Mouse (Mus musculus) embryo, embryonic 9.5 days (tissue): ENCODE data around the gene Adam33.
"Not testable (repeated sequence)": the region's sequence is repeated elsewhere in the genome, so short reads cannot be mapped to it uniquely, and the experiment has no call there.

ENCODE experiments used
- DNase-seq: peaks from one replicate; pipeline ENCODE4 v3.0.0-alpha.2; 2017; ENCODE audit errors: extremely low spot score

Gene Adam33

DNA sequence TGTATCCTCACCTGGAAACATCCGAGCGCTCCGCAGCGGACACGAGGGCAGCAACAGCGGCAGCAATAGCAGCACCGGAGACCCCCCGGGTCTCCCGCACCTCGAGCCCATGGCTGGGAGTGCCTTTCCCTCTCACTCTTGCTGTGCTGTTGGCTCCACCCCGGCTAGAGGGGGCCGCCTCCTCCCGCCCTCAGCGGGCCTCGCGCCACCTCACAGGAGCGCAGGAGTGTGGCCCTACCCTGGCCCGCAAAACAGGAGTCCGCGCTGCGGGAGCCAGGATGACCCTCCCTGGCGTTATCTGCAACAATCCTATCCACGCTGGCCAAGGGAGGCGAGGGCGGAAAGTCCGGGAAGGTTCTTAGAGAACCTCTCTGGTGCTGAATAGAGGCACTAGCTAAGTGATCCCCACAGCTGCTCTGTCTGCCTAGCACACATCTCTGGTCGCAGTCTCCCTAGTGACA is at the start of gene Adam33:
TSS of gene Adam33 (minus strand) at position 411 of the 461 bp plus-strand sequence.
- DNase-seq, result peak; percentile 9

DNA sequence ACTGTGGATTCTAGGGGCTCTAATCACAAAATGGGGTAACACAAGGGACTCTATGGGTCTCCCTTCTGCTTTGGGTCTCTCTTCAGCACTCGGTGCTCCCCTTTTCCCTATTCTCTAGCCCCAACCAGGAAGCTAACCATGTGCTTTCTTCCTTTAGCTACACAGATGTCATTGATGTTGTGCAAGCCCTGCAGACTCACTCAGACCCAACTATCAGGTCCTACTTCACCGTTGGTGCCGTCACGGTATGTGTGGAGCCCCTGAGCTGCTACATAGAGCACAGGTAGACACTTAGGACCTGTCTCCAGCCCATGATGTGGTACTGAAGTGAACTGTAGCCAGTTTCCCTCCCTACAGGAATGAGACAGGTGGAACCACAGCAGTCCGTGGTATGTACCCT is 42.4 kb upstream of the Adam33 start:
- DNase-seq, result no peak

DNA sequence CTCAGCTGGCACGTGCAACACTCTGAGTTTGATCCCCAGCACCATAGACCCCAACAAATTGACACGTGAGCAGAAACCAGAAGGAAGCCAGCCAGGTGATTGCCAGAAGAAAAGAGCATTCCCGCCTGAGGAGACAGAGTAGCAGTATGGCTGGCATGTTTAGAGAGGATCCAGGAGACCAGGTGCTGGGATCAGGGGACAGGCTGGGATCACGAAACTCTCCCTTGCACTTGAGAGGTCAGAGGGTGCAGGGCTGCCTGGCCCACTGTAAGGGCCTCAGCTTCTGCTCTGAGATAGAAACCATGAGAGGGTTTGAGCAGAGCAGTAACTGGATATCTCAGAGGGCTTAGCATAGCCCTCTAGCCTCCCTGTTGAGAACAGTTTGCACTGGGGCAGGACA is 41.4 kb upstream of the Adam33 start:
- DNase-seq, result not testable (repeated sequence)

DNA sequence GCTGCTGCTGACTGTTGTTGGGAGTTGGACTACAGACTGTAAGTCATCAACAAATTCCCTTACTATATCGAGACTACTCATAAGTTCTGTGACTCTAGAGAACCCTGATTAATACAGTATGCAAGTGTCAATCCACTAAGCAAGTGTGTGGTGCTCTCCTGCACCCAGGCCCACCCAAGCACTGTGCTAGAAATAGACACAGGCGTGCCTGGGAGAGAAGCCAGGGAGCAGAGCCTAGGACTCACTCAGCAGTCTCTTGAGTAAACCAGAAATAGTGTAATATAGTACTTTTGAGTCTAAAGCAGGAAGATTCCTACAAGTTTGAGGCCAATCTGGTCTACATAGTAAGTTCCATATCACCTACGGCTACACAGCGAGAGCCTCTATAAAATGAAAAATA is 40.4 kb upstream of the Adam33 start:
- DNase-seq, result no peak

DNA sequence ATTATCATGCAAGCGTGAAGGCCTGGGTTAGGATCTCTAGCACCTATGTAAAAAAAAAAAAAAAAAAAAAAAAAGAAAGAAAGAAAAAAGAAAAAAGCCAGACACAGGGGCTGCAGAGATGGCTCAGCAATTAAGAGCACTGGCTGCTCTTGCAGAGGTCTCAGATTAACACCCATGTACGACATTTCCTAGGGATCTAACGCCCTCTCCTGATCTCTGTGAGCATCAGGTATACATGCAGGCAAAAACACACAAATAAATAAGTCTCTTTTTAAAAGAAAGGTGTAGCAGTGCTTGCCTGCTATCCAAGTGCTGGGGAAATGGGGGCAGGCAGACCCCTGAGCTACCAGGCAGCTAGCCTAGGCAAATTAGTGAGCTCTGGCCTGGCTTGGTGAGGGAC is 37.9 kb upstream of the Adam33 start:
- no peak for DNase-seq

DNA sequence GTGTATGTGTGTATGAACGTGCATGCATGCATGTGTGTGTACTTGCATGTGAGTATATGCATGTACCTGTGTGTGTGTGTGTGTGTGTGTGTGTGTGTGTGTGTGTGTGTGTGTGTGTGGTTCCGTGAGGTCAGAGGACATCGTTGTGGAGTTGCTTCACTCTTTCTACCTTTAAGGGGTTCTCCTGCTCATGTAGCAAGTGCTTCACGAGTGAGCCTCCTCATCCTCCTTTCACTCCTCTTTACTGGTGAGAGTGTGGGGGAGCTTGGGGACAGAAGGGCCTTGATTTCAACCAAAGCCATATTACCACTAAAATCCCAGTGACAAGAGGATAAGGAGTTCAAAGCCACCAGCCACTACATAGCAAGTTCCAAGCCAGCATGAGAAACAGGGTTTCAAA is 33.5 kb upstream of the Adam33 start:
- DNase-seq, result no peak

DNA sequence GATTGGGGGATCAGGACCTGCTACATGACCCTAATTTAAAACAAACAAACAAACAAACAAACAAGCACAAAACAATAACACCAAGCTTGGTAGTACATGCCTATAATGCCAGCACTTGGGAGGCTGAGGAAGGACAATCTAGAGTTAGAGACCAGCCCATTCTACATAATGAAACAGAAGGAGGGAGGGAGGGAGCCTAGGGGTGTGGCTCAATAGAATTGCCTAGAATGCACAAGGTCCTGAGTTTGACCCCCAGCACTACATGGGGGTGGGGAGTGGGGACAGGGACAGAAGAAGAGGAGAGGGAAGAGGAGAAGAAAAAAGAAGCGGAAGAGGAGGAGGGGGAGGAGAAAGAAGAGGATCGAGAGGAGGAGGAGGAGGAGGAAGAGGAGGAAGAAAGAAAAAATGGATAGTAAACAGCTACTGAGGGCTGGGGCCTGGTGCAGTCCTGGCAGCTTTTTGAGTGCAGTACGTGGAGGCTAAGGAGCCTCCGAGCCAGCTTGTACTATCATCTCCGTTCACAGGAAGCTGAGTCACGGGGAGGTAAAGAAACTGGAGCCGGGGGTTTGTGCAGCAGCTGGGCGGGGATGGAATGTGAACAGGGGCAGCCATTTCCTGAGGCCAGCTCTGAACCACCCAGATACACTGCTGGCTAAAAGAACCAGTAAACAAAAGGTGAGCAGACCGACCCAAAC is 32.6 kb upstream of the Adam33 start:
- DNase-seq, result peak; percentile 68

DNA sequence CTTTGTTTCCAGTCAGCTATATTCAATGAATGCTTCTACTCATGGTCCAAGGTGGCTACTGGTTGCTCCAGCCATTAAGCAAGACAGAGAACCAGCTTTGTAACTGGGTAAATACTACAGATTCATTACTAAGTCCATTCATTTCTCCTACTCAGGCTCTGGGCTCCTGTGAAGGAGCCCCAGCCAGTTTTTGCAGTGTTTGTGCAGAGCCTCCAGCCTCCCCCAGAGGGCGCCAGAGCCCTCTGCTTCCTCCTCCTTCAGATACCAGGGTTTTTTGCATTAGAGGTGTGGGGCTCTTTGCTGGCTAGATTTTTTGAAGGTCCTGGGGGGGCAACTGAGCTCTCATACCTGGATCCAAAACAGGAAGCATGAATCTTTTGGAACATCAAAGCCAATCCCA is 31.2 kb upstream of the Adam33 start:
- peak; percentile 72 for DNase-seq

DNA sequence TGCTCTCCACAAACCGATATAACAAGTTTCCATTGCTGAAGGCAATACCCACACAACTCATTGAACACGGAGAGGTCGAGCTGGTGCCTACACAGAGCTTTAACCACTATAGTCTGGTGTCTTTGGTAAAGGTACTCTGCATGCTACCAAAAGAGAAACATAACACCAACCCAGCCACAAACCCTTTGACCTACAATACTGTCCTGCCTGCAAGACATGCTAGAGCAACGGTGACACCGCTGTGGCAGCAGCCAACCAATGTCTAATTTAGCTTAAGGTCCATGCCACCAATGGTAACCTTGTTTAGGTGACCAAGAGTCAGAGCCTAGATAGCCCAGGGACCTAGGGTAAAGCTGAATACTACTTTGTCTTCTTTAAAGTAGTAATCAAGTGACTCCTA is 30.0 kb upstream of the Adam33 start:
- no peak for DNase-seq

DNA sequence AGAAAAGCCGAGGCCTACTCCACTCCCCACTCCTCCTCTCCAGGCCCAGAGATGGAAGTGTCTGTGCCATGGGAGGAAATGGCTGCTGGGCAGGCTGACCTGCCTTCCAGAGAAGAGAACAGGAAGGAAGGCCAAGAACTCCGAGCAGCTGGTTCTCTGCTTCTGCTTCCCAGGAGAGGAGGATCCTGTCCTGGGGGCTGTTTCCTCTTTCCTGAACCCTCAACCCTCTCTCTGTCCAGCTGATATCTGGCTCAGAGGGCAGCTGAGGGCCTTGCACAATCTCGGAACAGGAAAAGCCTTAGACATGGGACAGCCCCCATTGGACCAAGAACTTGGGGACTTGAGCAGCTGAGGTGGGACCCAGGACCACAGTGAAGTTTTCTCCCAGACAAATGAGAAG is 27.2 kb upstream of the Adam33 start:
- DNase-seq, result no peak

DNA sequence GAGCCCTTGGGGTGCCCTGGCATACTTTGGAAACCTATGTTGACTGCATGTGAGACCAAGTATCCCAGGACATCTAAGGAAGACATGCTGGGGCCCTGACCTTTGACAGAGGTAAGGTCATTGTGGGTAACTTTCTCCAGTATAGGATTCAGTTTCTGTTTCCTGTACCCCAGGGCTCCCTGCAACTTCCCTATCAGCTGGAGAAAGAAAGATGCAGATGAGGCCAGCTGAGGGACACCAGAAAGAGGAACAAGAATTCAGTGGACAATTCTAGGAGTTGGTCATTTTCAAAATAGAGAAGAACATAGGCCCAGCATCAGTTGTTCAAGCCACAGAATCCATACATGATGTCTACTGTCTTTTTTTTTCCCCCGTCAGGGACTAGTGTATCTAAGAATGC is 26.0 kb upstream of the Adam33 start:
- DNase-seq, result no peak

DNA sequence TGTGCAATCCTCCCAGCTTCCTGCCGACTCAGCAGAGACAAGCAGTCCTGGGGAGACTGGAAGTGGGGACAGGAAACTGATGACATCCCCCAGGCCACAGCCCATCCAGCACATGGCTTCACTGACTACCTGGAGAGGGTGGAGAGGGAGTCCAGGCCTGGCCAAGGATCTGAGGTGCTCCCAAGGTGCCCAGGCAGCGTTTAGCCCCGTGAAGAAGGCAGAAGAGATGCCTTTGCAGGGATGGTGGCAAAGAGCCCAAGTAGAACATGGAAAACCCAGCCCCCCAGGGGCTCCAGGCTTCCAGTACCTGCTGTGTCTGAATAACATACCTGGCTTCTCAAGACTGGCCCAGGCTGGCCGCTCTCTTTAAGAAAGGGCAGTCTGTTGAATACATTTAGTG is 25.0 kb upstream of the Adam33 start:
- DNase-seq, result no peak

DNA sequence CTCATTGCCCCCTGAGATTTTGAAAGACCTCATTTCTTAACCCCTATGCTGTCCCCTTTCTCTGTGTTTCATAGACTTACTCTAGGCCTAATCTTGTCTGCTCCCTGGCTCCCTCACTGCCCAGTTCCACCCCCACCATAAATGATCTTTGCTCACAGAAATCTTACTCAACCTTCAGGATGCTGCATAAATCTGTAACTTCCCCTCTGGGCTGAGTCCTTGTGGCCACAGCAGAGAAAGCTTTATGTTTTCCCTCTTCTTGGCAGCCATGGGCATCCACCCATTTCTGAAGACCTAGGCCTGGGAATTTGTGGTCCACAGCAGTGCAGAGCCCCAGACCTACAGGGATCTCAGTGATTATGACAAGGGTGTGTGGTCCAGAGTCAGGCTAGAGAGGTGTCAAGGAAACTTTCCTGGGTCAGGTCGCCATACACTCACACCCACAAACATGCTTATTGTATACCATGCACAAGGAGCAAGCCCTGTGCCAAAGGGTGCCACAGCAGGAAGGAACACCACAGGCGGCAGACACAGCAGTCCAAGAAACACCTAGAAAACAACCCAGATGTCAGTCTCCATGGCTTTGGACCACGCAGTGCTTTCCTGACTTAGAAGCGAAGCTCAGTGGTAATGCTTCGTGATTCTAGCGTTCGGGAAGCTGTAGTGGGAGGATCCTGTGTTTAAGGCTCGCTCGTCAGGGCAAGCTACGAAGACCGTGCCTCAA is 23.2 kb upstream of the Adam33 start, which contains the start of gene Siglec1:
TSS of gene Siglec1 (minus strand) at position 99 of the 724 bp plus-strand sequence.
- DNase-seq, result no peak

DNA sequence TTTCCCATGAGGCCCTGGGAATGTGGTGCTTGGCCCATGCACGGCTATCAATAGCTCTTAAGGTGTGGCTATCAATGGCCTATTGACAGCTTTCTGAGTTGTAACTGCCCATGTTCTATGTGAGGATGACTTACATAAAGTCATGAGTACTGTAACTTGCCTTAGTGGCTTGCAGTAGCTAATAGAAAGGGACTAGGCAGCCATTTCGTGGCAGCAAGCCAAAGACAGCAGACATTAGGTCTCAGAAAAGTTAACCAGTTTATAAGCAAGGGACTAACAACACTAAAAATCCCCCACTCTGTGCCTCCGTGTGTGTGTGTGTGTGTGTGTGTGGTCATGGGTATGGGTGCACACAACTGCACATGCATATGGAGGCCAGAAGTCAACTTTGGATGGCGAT is 20.6 kb upstream of the Adam33 start:
- DNase-seq, result no peak

DNA sequence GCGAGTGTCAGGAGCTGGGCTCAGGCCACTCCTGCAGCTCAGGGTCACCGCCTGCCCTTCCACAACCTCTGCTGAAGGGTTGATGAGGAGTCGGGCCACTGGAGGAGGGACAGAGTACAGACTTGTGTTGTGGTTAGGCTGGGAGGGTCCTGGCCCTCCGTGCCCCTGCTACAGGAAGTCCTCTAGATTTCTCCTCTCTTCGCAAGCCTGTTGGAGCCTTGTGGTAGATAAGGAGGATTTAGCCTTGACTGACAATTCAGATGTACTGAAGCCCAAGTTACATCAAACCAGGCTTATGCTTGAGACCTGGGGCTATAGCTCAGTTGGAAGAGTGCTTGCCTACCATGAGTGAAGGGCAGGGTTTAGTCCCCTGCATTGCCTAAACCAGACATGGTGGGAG is 16.9 kb upstream of the Adam33 start:
- DNase-seq, result no peak

DNA sequence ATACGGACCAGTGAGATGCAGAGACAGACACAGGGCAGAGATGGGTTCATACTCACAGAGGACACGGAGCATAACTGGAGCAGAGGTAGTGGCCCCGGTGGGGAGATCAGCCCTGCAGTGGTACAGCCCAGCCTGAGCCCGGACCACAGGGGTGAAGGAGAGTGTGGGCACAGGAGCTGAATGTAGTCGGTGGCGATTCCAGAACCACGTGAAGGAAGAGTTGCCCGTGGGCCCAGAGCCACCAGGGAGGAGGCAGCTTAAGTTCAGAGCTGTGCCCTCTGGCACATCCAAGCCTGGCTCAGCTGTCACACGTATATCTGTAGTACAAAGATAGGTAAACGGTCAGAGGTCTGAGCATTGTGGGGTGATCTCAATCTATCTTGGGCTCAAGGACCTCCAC is 8.9 kb upstream of the Adam33 start:
- DNase-seq, result no peak

DNA sequence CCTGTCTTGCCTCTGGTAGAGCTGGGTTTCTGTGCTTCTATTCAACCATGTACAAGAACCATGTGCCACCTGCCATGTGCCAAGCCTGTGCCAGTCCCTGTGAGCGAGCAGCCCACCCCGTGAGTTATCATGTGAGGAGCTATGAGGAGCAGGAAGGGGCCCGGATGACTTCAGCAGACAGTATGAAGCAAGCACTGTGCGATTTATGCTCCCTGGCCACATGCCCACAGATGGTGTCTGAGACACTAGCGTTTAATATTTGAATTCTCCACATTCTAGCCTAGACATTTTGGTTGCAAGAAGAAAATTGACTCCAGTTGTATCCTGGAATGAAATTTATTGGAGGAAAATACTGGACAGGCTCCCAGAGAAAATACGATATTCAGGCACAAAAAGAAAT is 3.9 kb upstream of the Adam33 start:
- no peak for DNase-seq

DNA sequence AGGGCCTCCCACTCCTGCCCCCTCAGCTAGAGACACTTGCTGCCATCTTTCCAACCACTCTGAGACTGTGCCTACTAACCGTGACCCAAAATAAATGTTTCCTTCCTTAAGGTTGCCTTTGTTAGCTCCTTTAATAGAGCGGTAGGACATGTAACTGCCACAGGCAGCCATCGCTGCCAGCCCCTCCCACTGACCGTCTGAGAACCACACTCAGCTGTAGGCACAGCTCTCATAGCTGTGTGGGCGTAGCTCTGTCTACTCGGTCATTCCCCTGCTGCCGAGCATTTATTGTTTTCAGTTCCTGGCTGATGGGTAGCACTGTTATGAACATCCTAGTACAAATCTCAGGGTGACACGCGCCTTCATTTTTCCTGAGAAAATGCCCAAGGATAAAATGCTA is 2.7 kb upstream of the Adam33 start:
- DNase-seq, result no peak

DNA sequence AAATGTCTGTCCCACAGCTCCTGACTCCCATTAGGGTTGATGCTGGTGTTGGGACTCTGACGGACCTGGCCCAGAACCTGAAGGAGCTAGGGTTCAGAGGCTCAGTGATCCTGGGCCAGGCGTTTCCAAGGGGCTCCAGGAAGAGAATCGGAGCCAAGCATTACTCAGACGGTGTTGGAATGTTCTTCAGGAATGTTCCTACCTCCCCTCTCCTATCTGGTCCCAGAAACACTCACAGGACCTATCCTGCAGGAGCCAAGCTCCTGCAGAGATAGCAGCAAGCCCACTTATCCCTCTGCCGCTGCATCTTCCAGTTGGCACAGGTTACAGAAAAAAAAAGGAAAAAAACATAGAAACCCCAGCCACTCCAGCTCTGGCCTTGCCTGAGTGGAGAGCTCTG is 2.0 kb downstream of the Adam33 start:
- DNase-seq, result no peak

DNA sequence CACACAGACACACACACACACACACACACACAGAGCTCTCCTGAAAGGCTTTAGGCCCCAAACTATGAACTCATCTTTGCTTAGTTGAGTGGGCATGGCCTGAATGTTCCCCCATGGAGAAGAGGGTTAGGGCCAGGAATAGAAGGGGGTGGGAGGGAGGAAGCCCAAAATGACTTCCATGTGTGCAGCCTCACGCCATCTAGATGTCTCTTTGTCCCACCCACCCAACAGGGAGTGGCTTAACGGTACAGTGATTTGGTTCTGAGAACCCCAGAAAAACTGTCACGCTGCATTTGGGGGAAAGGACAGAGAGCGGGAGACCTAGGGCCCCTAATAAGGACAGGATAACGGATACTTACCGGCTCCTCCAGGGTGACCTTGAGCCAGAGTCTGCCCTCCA is 2.8 kb downstream of the Adam33 start:
- DNase-seq, result peak; percentile 13

DNA sequence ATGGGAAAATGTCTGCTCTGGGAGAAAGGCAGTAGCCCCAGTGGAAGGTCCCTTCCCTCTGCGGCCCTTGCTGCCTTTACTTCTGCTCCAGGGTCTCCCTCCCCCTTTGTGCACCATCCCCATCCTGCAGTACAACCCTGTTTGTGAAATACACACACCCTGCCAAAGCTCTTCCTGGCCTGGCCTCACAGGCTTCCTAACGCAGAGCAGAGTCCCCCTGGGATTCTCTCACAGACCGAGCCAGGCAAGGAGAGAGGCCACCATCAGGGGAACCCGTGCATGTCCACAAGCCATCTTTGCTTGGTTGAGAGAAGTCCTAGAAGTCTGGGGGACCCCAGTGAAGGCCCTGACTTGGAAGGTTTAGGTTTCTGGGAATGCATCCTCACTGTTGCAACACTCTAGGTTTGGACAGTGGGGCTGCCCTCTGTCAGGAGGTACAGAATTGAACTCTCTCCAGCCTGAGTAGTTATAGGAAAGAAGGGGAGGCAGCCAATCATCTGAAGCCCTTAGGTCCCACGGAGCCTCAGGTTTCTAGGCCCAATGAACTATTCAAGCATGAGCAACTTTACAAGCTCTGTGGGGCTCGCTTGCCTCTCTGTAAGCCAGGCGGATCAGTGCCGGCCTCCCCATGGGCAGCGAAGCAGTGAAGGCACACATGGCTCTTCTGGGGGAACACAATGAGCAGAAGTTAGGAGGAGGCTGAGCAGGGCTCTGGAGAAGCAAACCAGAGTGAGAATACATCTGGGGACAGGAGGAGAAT is 3.7 kb downstream of the Adam33 start:
- DNase-seq, result no peak

DNA sequence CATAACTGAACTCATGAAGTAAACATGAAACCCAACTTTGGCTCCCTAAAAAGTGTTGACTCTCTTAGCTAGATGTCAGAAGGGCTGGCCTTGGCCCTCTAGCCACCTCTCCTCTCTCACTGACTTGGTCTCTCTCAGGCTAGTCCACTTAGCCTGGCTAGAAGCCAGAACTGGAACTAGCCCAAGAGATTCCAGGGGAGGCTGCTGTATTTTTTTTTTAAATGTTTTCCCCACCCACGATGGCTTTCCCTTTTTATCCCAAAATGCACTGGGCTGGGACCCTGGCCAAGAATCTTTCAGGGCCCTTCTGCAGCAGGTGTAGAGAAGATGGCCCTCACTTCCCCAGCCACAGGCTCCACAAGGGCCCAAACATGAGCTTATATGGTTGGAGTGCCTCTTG is 4.2 kb downstream of the Adam33 start:
- no peak for DNase-seq

DNA sequence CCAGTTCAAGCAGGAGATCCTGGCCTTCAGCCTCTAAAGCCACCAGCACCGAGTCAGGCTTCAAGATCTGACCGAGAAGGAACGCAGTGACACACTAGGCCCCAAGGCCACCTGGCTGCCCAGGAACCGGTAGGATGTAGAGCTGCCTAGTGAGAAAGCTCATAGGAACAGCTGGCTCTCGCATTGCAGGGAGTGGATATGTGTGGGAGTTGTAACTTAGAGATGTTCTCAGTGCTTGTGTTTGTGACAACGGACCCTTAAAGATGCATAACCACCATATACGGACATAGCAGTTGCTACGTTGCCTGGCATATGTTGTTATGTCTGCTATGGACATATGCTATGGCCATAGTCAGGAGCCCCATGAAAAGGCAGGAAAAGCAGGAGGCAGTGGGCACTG is 4.9 kb downstream of the Adam33 start:
- no peak for DNase-seq
